Mouse (Mus musculus) adrenal gland, postnatal 4 days (tissue): ENCODE data around the gene Smoc1. TPM values are rescaled to one million over a fixed set of nuclear protein-coding genes. Genes with fewer than 3 reads are reported as not detected.

Experiments
- DNase-seq, 2 experiments: peaks; one replicate each; pipeline ENCODE4 v3.0.0; 2021 to 2022; ENCODE audit warnings: low spot score in 2 of 2, mixed read lengths in 2 of 2
- long read RNA-seq, 2 experiments: library from polyadenylated mRNA; stranded (forward); transcript quantifications; one replicate each; pipeline ENCODE4 v2.0.0; 2021
- total RNA-seq, 2 experiments: library from RNA; stranded (reverse); gene quantifications; 2 replicates each; pipeline ENCODE4 v1.2.3; 2021

Smoc1 gene
- total RNA-seq: 10 to 100 TPM; 86.0 to 89.7 TPM
- long read RNA-seq, experiment 1, transcript Smoc1-201 (13 exons, 3,439 nt): major isoform, 10 of 18 reads
- long read RNA-seq, experiment 1, partial matches to known transcripts: 1 of 18 reads
- long read RNA-seq, experiment 1, other reads (novel, unspliced or antisense): 7 of 18 reads
- long read RNA-seq, experiment 2, transcript Smoc1-201 (13 exons, 3,439 nt): major isoform, 5 of 36 reads
- long read RNA-seq, experiment 2, partial matches to known transcripts: 9 of 36 reads
- long read RNA-seq, experiment 2, other reads (novel, unspliced or antisense): 20 of 36 reads

DNA sequence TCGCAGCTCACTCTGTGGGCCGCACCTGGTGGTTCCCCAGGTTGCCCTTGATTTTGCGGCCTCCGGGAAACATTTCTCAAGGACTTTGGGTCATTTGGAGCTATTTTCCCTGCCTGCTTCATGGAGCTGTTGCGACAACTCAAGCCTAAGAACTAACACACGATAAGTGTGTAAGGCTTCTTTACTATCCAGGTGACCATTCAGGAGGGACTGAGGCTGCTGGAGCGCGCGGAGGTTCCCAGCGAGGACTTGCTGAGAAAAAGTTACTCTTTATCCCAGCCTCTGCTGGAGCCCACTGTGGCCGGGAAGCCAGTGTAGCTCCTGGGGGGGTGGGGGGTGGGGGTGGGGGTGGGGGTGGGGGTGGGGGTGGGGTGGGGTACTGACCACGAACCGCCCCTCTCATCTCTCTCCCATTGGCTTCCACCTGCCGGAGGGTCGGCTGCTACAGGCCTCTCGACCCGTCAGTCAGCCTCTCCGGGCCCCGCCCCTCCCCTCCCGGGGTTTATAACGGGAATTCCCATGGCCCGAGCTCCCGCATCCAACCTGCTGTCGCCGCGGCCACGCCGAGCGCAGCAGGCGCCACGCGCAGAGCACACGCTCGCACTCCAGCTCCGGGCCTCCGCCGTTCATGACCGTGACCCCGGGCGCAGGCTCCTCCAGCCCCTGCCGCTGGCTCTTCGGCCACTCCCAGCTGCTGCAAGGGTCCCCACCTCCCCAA is at the start of gene Smoc1:
Smoc1 (plus strand) TSS at position 532 of the 718 bp plus-strand sequence.
- peak; percentile 69 to 76 for DNase-seq

DNA sequence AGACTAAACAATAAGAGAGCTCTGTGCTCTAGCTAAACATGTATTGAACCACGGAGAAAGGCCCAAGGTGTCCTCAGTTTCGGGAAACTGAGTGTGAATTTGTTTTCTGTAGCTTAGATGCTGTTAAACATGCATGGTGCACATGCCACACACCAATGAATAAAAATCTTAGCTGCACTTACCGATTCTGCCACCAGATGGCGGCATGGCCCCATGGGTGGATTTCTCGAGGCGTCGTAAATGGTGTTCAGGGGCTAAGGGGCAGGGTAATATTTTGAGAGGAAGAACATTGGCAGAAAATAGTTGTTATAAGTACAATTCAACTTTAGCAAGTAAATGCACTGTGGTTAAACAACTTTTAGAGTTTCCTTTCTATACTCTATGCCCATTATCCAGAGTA is 44.3 kb upstream of the Smoc1 start:
- DNase-seq: peak; percentile 35 to 53

DNA sequence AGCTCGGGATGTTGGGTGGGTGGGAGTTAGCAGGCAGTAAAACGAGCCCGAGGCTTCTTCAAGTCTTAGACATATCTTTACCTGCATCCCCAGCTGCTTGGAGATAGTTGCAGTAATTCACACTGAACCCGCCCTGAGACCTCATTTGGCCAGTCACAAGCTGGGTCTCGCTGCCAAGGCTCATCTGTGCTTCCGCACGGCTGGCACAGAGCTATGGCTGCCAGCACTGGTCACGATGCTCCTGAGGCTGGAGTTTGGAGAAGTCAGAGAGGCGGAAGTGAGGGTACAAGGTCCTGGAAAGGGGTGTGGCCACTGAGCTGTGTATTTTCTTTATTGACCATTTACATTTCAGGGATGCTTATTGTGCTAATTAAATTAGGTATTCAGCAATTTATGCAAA is 42.9 kb upstream of the Smoc1 start:
- DNase-seq: no peak

DNA sequence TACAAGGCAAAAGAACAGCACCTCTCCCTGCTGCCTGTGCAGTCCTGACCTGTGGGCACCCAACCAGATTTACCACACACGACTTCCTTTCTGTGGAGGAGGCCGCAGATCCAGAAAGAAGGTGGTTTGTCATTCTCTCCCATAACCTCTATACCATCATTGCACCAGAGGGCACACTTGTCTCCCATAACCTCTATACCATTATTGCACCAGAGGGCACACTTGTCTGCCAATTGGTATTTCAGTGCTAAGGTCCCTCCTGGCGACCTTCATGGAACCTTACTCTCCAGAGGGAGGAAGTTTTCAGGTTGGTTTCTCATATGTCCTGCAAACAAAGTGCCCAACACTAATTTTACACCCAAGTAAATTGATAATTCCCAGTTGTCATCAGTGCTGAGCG is 40.0 kb upstream of the Smoc1 start:
- no peak for DNase-seq

DNA sequence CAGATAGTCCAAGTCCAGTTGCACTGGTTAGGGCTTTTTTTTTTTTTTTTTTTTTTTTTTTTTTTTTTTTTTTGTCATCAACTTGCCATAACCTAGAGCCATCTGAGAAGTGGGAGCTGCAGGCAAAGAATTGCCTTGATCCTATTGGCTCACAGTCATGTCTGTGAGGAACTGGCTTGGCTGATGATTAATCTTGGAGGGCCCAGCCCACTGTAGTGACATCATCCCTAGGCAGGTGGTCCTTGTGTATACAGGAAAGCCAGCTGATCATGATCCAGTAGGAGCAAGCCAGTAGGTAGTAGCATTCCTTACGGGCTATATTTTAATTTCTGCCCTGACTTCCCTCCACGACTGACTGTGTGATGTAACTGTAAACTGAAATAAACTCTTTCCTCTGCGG is 38.3 kb upstream of the Smoc1 start:
- no peak for DNase-seq

DNA sequence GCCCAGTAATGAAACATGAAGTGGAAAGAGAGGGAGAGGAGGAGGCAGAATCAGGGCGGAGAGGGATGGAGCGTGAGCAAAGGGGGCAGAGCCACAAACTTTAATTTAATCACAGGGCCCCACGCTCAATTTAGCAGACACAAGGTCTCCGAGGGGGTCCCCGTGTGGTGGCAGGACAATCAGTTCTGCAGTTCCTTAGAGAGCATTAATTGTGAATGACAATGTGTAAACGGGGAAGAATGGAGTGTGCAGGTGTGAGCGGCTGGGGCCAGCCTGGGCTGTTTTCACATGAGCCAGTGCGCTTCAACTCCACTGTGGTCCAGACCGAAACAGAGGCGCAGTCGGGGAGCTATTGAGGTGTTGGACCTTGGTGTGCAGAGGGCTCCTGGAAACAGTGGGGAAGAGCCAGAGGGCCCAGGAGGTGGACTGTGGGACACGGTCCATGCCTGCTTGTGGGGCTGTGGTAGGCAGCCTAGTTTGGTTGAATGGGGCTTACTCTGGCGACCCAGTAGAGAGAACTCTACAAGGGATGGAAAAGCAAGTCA is 35.6 kb upstream of the Smoc1 start:
- DNase-seq: no peak

DNA sequence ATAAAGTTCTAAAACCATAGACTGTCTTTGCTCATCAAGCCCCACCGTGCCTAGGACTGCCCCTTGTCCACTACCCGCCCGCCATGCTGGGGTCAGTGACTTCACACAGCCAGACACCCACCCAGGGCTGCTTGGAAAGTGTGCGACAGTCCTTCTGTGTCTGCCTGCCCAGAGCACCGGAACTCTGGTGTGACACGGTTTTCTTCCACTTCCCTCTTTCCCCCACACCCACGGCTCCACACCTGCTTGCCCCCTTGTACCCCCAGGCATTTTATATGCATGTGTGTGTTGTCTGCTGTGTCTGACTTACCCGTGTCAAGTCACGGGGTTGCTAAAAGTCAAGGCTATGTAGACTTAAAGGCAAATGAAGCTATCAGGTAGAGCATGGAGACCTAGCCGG is 34.8 kb upstream of the Smoc1 start:
- DNase-seq: no peak

DNA sequence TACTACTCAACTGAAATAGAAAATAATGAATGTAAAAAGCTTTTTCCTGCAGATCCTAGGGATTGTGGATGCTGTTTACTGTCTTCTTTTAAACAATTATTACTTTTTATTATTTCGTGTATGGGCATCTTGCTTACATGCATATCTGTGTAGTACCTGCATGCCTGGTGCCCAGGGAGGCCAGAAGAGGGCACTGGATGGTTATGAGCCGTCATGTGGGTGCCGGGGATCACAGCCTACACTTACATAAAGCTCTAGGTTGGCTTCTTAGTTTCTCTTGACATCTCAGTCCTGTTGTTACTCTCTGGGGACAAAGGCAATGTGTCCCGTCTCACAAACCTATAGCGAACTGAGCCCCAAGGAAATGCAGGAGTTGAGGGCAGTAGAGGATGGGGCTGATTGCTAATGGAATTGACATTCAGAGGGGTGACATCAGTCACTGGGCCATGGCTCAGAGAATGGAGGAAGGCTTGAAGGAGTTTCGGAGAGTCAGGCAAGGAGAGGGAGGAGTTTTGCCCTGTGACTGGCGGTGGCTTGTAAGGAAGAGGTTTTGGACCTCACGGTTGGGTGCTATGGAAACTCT is 34.0 kb upstream of the Smoc1 start:
- DNase-seq: no peak

DNA sequence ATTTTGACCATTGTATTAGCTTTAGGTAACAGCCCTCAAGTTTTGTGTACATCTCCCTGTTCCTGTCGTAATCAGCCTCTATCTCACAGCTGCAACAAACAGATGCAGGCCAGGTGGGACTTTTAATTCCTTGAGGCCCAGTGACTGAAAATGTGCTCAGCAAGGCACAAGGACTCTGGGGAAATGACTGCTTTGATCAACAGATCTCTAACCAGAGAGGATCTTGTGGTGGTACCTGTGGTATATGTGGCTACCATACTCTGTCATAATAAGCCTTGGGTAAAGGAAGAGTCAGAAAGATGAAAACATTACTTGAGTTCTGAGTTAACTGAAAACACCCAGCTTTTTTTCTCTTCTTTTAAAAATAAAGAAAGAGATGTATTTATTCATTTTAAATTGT is 32.8 kb upstream of the Smoc1 start:
- DNase-seq: no peak

DNA sequence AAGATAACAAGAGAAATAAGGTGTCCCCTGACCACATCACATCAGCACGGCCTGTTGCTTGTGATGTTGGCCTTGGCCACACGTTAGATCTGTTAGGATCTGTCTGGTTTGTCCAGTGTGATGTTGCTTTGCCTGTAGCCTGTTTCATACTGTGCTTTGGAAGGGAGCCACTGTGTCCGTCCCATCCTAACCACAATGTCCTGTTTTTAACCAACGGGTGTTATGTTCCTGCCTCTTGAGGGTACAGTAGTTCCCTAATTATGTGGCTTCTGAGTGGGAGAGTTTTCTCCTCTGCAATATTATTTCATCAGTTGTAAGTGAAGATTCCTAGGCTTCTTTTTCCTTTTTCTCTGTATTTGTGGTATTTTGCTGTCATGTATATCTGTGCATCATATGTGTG is 31.3 kb upstream of the Smoc1 start:
- DNase-seq: no peak

DNA sequence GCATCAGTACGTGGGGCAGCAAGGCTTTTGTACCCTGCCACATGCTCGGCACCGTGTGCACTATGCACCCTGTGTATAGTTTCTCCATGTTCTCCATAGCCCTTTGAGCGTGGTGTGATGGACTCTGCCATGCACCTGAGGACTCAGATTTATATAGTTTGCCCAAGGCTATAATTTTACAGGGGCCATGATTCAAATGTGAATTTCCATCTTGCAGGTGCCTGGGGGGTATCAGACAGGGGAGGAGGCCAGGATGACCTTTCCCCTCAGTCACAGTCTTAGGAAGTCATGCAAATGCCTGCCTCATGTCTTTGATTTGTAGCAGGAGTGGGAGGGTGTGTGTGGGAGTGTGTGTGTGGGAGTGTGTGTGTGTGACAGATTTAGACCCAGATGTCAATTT is 29.0 kb upstream of the Smoc1 start:
- DNase-seq: no peak

DNA sequence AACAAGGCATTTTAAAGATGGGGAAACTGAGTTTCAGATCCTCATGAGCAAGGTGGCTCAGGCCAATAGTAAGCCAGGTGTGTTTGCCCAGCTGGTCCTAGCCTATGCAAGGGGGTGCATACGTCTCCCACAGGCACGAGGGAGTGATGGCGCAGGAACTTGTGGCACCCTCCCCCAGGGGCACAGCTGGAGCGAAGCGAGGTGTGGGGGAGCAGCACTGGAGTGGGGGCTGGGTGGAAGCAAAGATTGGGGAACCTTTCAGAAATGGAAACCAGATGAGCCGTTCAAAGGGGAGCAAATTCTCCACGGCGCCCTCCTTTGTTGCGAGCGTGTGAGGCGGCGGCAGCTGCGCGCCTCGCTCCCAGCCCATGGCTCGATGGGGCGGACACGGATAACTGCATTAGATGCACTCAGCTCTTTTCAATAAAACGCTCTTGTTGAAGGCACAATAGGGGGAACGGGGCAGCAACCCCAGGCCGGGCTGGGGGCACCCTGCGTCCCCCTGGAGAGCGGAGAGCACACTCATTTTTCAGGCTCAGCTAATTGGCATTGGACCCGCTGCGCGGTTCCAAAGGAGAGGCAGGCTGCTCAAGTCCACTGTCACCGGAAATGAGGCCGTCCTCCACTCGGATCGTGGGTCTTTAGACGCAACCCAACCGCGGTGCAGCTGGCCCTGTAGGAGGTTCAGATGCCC is 27.9 kb upstream of the Smoc1 start:
- DNase-seq: no peak

DNA sequence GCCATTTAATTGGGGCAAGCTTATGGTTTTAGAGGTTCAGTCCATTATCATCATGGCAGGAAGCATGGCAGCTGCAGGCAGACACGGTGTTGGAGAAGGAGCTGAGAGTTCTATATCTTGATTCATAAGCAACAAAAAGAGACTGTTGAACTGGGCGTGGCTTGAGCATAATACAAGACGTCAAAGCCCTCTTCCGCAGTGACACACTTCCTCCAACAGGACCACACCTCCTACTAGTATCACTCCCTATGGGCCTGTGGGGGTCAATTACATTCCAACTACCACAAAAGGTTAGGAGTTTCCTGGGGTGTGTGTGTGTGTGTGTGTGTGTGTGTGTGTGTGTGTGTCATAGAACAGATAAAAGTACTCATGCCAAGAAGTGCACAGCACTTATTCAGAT is 25.7 kb upstream of the Smoc1 start:
- no peak for DNase-seq

DNA sequence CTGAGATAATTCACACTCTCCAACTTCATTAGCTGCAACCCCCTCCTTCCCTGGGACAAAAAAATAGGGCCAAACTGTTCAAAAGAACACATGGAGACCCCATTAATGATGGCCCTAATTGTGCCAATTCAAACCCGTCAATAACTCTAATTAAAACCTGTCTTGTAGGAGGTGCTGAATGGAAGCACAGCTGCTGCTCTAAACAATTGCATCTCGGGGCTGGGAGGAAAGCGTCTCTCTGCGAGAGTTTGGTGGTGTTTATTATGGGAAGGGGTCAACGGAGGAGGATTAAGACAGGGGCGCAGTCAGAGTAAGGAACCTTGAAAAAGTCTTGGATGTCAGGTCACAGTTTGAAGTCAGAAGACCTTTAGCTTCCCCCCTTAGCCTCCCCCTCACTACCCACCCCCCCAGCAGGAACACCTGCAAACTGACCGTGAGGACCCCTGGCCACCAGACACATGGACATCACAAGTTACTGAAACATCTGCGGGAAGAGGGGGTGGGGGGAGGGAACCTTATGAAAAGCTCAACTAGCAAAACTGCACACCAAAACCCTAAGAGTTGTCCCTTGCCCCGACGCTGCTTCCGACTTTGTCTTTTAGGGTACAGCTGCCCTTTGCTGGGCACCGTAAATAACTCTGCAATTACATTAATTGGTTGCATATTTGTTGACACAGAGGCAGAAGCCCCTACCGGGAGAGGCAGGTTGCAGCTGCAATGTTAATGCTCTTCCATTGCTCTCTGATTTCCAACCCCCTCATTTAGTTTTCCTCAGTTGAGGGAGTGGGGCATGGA is 23.6 kb upstream of the Smoc1 start:
- DNase-seq: no peak

DNA sequence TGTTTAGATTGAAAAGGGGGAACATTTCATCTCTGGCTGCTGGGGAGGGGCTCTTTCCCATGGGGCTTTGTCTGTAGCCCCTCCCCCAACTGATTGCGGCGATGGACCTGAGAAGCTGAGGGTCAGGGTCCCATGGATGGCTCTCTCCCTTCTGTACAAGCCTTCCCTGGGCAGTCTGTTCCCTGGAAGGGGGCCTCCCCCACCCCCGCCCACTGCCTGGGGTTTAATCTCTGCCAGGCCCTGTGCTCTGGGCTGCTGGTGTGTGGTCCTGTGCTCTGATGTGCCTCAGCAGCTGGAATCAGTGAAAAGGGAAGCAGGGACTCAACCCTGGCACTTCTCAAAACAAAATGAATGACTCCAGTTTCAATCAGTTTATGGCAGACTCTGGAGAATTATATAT is 16.8 kb upstream of the Smoc1 start:
- no peak for DNase-seq

DNA sequence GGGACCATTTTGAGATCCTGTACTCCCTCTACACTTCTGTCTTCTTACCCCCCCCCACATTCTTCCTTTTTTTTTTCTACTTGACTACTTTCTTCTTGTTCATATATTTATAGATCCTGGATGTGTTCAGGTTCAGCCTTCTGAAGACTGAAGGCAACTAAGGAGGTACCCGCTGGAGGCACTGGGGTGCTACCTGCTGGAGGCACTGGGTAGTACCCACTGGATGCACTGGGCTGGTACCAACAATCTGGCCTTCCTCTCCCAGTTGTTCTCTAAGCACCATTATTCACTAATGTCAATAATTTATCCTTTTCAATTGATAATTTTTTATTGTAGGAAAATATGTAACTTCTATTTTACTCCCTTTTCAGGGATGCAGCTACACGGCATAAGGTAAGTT is 14.6 kb upstream of the Smoc1 start:
- DNase-seq: no peak

DNA sequence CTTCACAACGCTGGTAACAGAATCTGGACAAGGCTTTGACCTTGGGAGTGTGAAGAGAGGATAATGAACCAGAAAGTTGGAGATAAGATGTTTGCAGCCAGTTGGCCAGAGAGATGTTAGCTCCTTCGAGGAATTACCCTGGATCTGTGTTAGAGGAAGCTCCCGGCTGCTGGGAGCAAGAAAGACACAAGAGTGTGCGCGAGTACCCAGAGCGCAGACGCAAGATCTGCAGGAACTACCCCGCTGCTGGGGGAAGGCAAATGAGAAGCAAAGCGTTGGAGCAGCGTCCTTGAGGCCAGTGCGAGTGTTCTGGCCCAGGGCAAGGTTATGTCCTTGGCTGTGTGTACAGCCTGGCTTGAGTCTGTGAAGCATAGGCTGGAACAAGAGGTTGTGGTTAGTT is 13.1 kb upstream of the Smoc1 start:
- DNase-seq: peak in 1 of 2 experiments; percentile 20

DNA sequence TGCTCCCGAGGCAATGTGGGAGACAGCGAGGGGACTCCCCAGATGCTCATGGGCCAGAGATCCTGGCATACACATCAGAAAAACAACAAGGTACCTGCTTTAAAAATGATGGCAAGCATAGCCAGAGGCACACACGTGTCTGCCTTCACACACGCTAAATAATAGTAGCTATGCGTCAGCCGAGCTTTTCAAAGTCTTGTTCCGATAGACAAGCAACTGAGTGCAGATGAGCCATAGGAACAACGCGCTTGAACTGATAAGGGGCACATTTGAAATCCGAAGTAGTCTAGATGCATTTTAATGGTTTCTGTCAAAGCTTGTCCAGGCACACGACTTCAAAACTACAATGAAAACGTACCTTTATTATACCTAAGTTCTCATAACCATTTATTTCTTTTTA is 9.0 kb upstream of the Smoc1 start:
- no peak for DNase-seq

DNA sequence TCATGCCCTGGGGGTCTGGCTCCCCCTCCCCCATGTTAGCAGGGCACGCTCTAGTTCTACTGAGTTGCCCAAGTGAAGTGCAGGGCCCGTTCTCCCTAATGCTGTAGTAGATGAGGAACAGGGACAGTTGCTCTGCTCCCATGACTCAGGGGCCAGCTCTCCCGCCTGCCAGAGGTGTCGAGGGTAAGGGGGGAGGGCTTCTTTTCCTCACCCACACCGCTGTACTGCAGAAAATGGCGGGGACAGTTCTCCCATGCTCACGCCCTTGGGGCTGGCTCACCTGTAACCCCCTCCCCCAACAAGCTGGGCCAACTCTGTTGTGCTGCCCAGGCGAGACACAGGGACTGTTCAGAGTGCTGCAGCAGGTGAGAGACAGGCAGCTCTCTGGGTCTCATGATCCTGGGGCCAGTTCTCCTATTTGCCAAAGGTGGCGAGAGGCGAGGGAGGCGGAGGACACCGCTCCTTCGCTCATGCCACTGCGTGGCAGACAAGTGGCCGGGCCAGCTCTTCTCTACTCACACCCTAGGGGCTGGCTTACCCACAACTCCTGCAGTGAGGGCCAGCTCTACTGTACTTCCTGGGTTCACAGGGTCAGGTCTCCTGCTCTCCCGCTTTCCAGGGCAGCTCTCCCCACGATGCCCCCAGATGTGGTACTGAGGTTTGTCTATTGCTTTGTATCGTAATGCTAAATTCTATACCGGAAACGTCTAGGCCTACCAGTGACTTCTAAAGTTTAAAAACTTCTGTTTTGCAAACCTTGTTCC is 7.9 kb upstream of the Smoc1 start:
- DNase-seq: no peak

DNA sequence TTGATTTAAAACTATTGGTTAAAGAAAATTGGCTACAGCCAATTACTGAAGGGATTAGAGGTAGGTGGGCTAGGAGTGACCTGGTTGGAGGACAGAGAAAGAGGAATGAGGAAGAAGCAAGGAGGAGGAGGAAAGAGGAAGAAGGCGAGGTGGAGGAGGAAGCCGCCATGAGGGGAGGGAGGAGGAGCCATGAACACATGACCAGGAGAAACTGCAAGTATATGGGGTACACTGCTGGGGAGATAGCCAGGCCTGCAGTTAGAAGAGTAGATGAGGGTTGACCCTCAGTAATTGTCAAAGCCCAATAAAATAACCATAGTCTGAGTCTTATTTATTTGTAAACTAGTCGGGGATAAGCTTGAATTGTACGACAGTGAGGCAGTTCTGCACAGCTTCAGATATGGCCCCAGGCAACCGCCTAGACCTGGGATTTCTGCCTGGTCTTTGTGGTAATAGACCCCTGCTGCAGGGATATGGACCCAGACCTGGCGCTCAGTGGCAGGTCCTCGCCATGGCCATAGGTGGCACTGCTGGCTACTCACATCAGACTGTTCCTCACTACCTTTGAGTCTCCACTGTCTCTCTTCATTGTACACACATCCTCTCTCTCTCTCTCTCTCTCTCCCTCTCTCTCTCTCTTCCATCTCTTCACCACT is 7.2 kb upstream of the Smoc1 start:
- no peak for DNase-seq
